Mouse (Mus musculus): ENCODE data around the gene Rpusd2. TPM values are rescaled to one million over a fixed set of nuclear protein-coding genes. Genes with fewer than 3 reads are reported as not detected.
"Not testable (repeated sequence)": the region's sequence is repeated elsewhere in the genome, so short reads cannot be mapped to it uniquely, and the experiment has no call there.

The Rpusd2 gene
- polyA plus RNA-seq, 1 experiment from 2014 or later: 4.7 TPM

DNA sequence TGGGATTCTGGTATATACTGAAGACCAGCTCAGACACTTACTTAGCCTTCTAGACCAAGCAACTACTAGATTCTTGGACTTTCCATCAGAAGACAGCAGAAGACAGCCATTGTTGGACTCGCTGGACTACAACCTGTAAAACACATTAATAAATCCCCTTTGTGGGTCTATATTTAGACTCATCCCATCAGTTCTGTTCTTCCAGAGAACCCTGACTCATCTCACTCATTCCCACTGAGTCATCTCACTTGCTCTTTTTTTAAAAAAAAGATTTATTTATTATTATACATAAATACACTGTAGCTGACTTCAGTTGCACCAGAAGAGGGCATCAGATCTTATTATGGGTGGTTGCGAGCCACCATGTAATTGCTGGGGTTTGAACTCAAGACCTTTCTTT is 25.2 kb upstream of the Rpusd2 start:
- WGBS: 98% methylated on average over 2 of the region's 2 CpGs
- H3K4me1 ChIP-seq (ENCODE audit: control insufficient read depth, insufficient read depth, low read length): no peaks in the 10 kb centered on the region
- no peaks in the 10 kb centered on the region for H3K36me3 ChIP-seq (replicated peaks; ENCODE audit: control insufficient read depth, insufficient read depth, low read depth, low read length)
- no peak for ATAC-seq (replicated peaks; ENCODE audit: insufficient number of reproducible peaks, low FRiP score, low TSS enrichment, low read depth)
- no peak overlapping the region for H3K9ac ChIP-seq (replicated peaks; ENCODE audit: low read length)
- H3K9me3 ChIP-seq (replicated peaks; ENCODE audit: control insufficient read depth, low read length): no peaks in the 10 kb centered on the region
- H3K4me3 ChIP-seq (ENCODE audit: low read depth, low read length): no peak overlapping the region
- no peak overlapping the region for H3K27ac ChIP-seq (replicated peaks; ENCODE audit: low read depth, low read length)
- no peak for DNase-seq (ENCODE audit: low spot score)
- no peak overlapping the region for H3K4me2 ChIP-seq (ENCODE audit: low read depth, low read length)
- H3K27me3 ChIP-seq (ENCODE audit: control insufficient read depth, insufficient read depth, low read length): no peaks in the 10 kb centered on the region

DNA sequence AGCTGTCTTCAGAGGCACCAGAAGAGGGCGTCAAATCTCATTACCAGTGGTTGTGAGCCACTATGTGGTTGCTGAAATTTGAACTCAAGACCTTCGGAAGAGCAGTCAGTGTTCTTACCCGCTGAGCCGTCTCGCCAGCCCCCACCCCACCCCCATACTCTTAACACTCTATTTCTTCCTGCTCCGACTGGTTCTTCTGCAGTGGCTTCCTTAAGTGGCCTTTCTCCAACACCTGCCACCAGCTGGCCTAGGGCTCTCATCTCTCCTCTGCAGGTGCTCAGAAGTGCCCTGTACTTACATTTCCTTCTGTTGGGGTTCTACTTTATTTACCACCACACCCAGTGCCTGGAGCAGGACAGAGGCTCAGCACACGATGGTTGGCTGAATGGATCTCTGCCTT is 19.6 kb upstream of the Rpusd2 start:
- H3K36me3 ChIP-seq (replicated peaks; ENCODE audit: control insufficient read depth, insufficient read depth, low read depth, low read length): no peaks in the 10 kb centered on the region
- no peak for DNase-seq (ENCODE audit: low spot score)
- 80% methylated on average over 7 of the region's 7 CpGs for WGBS

DNA sequence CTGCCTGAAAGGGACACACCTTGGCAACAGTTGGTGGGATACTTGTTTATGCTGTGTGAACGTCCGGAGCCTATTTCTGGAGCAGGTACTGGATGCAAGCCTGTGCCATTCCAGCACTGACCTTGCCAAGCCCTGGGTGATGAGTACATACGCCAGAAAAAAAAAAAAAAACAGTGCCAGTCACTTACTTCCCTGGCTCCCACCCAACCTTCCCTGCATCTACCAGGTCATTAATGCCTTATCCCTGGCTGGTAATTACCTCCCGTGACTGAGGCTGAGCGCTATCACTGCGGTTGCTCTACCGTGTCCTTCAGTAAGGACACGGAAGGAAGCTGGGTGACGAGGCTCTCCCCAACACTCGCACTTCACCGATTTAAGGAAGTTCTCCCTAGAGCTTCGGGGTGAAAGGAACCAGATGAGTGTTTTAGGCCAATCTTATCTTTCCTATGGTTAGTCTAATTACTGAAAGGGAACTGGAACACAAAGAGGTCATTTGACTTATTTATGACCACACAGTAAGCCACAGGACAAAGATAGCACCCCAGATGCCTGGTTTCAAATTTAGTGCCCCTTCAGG is 18.9 kb upstream of the Rpusd2 start:
- no peak for DNase-seq (ENCODE audit: low spot score)

More for the DNA sequence above, 19.6 kb upstream of the Rpusd2 start:
- no peaks in the 10 kb centered on the region for H3K27me3 ChIP-seq (ENCODE audit: control insufficient read depth, insufficient read depth, low read length)
- H3K9me3 ChIP-seq (replicated peaks; ENCODE audit: control insufficient read depth, low read length): no peaks in the 10 kb centered on the region
- H3K27ac ChIP-seq (replicated peaks; ENCODE audit: low read depth, low read length): no peak overlapping the region
- H3K9ac ChIP-seq (replicated peaks; ENCODE audit: low read length): no peak overlapping the region
- ATAC-seq (replicated peaks; ENCODE audit: insufficient number of reproducible peaks, low FRiP score, low TSS enrichment, low read depth): no peak
- H3K4me3 ChIP-seq (ENCODE audit: low read depth, low read length): no peak overlapping the region
- no peak overlapping the region for H3K4me2 ChIP-seq (ENCODE audit: low read depth, low read length)
- no peaks in the 10 kb centered on the region; the same call in none of the 2 replicates for H3K4me1 ChIP-seq (ENCODE audit: control insufficient read depth, insufficient read depth, low read length)

DNA sequence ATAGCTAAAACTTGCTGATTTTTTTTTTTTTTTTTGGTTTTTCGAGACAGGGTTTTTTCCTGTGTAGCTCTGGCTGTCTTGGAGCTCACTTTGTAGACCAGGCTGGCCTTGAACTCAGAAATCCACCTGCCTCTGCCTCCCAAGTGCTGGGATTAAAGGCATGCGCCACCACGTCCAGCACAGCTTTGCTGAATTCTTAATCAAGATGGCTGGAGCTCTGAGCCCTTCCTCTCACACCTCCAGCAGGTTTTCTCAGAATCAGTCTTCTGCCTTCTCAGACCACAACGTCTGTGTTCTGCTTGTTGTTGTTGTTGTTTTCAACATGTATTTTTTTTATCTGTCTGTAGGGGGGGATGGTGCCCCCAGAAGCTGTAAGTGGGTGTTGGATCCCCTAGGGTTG is 18.3 kb upstream of the Rpusd2 start:
- not testable (repeated sequence) for H3K4me2 ChIP-seq (ENCODE audit: low read depth, low read length); H3K9me3 ChIP-seq (replicated peaks; ENCODE audit: control insufficient read depth, low read length); H3K4me3 ChIP-seq (ENCODE audit: low read depth, low read length); H3K27me3 ChIP-seq (ENCODE audit: control insufficient read depth, insufficient read depth, low read length); H3K27ac ChIP-seq (replicated peaks; ENCODE audit: low read depth, low read length); H3K9ac ChIP-seq (replicated peaks; ENCODE audit: low read length); ATAC-seq (replicated peaks; ENCODE audit: insufficient number of reproducible peaks, low FRiP score, low TSS enrichment, low read depth); H3K36me3 ChIP-seq (replicated peaks; ENCODE audit: control insufficient read depth, insufficient read depth, low read depth, low read length); DNase-seq (ENCODE audit: low spot score); H3K4me1 ChIP-seq (ENCODE audit: control insufficient read depth, insufficient read depth, low read length)
- 74% methylated on average over 4 of the region's 4 CpGs for WGBS

More for the DNA sequence above, 18.9 kb upstream of the Rpusd2 start:
- H3K27me3 ChIP-seq (ENCODE audit: control insufficient read depth, insufficient read depth, low read length): no peaks in the 10 kb centered on the region
- no peak for ATAC-seq (replicated peaks; ENCODE audit: insufficient number of reproducible peaks, low FRiP score, low TSS enrichment, low read depth)
- H3K4me1 ChIP-seq (ENCODE audit: control insufficient read depth, insufficient read depth, low read length): no peaks in the 10 kb centered on the region; the same call in none of the 2 replicates
- H3K4me3 ChIP-seq (ENCODE audit: low read depth, low read length): no peak overlapping the region
- no peak overlapping the region for H3K27ac ChIP-seq (replicated peaks; ENCODE audit: low read depth, low read length)
- no peaks in the 10 kb centered on the region for H3K36me3 ChIP-seq (replicated peaks; ENCODE audit: control insufficient read depth, insufficient read depth, low read depth, low read length)
- no peak overlapping the region for H3K9ac ChIP-seq (replicated peaks; ENCODE audit: low read length)
- WGBS: 80% methylated on average over 12 of the region's 12 CpGs
- no peak overlapping the region for H3K4me2 ChIP-seq (ENCODE audit: low read depth, low read length)
- H3K9me3 ChIP-seq (replicated peaks; ENCODE audit: control insufficient read depth, low read length): no peaks in the 10 kb centered on the region

DNA sequence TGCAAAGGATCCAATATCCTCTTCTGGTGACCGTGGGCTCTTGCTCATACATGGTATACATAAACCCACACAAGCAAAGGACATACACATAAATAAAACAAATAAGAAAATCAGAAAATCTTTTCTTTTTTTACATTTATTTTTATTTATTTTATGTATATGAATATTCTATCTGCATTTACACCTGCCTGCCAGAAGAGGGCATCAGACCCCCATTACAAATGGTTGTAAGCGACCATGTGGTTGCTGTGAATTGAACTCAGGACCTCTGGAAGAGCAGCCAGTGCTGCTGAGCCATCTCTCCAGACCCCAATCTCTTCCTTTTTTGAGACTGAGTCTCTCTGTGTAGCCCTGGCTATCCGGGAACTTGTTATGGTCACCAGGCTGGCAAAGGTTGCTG is 16.9 kb upstream of the Rpusd2 start:
- H3K9me3 ChIP-seq (replicated peaks; ENCODE audit: control insufficient read depth, low read length): no peaks in the 10 kb centered on the region
- WGBS: 90% methylated on average over 3 of the region's 3 CpGs
- H3K9ac ChIP-seq (replicated peaks; ENCODE audit: low read length): no peak overlapping the region
- DNase-seq (ENCODE audit: low spot score): no peak
- no peak overlapping the region for H3K27ac ChIP-seq (replicated peaks; ENCODE audit: low read depth, low read length)
- ATAC-seq (replicated peaks; ENCODE audit: insufficient number of reproducible peaks, low FRiP score, low TSS enrichment, low read depth): no peak
- H3K4me1 ChIP-seq (ENCODE audit: control insufficient read depth, insufficient read depth, low read length): no peaks in the 10 kb centered on the region; the same call in none of the 2 replicates
- no peak overlapping the region for H3K4me2 ChIP-seq (ENCODE audit: low read depth, low read length)
- H3K36me3 ChIP-seq (replicated peaks; ENCODE audit: control insufficient read depth, insufficient read depth, low read depth, low read length): no peaks in the 10 kb centered on the region; the same call in 1 of the 2 replicates
- H3K27me3 ChIP-seq (ENCODE audit: control insufficient read depth, insufficient read depth, low read length): no peaks in the 10 kb centered on the region
- no peak overlapping the region for H3K4me3 ChIP-seq (ENCODE audit: low read depth, low read length)

DNA sequence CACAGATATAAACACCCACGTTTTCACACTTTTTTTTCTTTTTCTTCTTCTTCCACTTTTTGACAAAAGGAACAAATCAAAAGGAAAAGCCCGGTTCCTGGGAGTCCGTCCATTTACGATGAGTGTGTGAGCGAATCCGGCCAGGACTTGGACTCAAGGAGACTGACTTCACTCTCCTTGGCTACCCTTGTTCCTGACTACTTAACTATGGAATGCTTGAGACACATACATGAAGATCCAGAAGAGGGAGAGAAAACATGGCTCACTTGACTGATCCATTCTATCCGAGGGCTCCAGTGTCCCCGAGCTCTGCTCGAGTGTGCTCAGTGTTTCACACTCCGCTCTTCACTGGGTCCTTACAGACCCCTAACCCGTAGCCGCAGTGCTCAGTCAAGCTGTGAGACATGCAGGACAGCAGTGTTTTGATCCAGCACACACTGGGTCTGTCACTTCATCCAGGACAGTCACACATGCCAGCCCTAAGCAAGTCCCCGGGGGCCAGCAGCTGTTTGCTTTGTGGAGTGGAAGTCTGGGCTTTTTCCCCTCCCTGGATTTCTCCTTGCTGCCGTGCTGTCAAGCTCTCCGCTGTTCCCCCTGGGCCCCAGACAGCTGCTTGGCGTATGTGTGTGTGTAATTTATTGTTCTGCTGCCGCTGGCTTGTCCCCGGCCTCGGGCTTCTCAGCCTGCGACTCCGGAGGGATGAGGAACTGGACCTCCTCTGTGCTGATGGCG is 16.0 kb upstream of the Rpusd2 start:
- no peak overlapping the region for H3K4me3 ChIP-seq (ENCODE audit: low read depth, low read length)
- no peaks in the 10 kb centered on the region for H3K9me3 ChIP-seq (replicated peaks; ENCODE audit: control insufficient read depth, low read length)
- H3K36me3 ChIP-seq (replicated peaks; ENCODE audit: control insufficient read depth, insufficient read depth, low read depth, low read length): no peaks in the 10 kb centered on the region; the same call in 1 of the 2 replicates
- no peak overlapping the region; the same call in 1 of the 2 replicates for H3K4me2 ChIP-seq (ENCODE audit: low read depth, low read length)
- DNase-seq (ENCODE audit: low spot score) (peak; percentile 32), ATAC-seq (replicated peaks; ENCODE audit: insufficient number of reproducible peaks, low FRiP score, low TSS enrichment, low read depth) (peak; percentile 70)
- H3K27me3 ChIP-seq (ENCODE audit: control insufficient read depth, insufficient read depth, low read length): no peaks in the 10 kb centered on the region
- H3K27ac ChIP-seq (replicated peaks; ENCODE audit: low read depth, low read length): no peak overlapping the region
- H3K4me1 ChIP-seq (ENCODE audit: control insufficient read depth, insufficient read depth, low read length): no peaks in the 10 kb centered on the region; the same call in none of the 2 replicates
- H3K9ac ChIP-seq (replicated peaks; ENCODE audit: low read length): no peak overlapping the region
- 53% methylated on average over 22 of the region's 22 CpGs for WGBS

DNA sequence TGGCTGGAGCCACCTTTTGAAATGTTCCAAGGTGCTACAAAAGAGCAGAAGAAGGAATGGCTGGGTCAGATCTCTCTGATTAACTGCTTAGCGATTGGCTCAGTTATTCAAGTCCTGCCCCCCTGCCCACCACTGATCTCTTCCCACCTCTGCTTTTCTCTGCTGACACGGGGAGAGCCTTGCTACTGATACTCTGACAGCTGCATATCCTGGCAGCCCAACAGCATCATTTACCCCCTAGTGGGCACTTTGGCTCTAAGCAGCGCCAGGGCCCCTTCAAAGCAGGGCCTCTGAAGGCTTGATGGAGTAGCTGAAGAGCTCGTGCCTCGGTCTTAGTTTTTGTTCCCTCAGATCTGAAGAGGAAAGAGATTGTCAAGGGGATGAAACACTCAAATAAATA is 15.5 kb upstream of the Rpusd2 start:
- Histone ChIP-seq H3K9me3 (replicated peaks; ENCODE audit: control insufficient read depth, low read length) (no peaks in the 10 kb centered on the region), H3K4me3 (ENCODE audit: low read depth, low read length) (no peak overlapping the region; the same call in 1 of the 2 replicates), H3K36me3 (replicated peaks; ENCODE audit: control insufficient read depth, insufficient read depth, low read depth, low read length) (no peaks in the 10 kb centered on the region; the same call in 1 of the 2 replicates), H3K9ac (replicated peaks; ENCODE audit: low read length) (no peak overlapping the region), H3K4me1 (ENCODE audit: control insufficient read depth, insufficient read depth, low read length) (no peaks in the 10 kb centered on the region; the same call in none of the 2 replicates), H3K27ac (replicated peaks; ENCODE audit: low read depth, low read length) (no peak overlapping the region), H3K27me3 (ENCODE audit: control insufficient read depth, insufficient read depth, low read length) (no peaks in the 10 kb centered on the region), H3K4me2 (ENCODE audit: low read depth, low read length) (no peak overlapping the region; the same call in 1 of the 2 replicates)
- DNase-seq (ENCODE audit: low spot score): peak; percentile 19
- WGBS: 12% methylated on average over 5 of the region's 5 CpGs
- ATAC-seq (replicated peaks; ENCODE audit: insufficient number of reproducible peaks, low FRiP score, low TSS enrichment, low read depth): peak; percentile 59; the same call in 1 of the 2 replicates

DNA sequence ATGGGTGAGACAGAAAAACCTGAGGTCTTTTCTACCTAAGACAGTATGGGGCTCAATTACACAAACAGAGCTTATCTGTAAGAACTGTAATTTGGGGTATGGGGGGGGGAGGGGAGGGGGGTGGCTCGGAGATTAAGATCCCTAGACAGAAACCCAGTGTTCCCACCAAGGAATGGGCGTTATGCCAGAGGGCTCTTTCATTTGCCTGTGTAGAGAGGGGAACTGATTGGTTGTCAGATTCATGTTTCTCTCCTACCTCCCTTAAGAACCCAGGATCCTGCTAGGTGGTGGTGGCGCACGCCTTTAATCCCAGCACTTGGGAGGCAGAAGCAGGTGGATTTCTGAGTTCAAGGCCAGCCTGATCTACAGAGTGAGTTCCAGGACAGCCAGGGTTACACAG is 15.1 kb upstream of the Rpusd2 start:
- no peaks in the 10 kb centered on the region for H3K27me3 ChIP-seq (ENCODE audit: control insufficient read depth, insufficient read depth, low read length)
- no peak overlapping the region for H3K9ac ChIP-seq (replicated peaks; ENCODE audit: low read length)
- no peak overlapping the region for H3K4me2 ChIP-seq (ENCODE audit: low read depth, low read length)
- 49% methylated on average over 4 of the region's 4 CpGs for WGBS
- no peak overlapping the region for H3K4me3 ChIP-seq (ENCODE audit: low read depth, low read length)
- no peak overlapping the region for H3K27ac ChIP-seq (replicated peaks; ENCODE audit: low read depth, low read length)
- H3K9me3 ChIP-seq (replicated peaks; ENCODE audit: control insufficient read depth, low read length): no peaks in the 10 kb centered on the region
- DNase-seq (ENCODE audit: low spot score) (no peak), ATAC-seq (replicated peaks; ENCODE audit: insufficient number of reproducible peaks, low FRiP score, low TSS enrichment, low read depth) (no peak)
- no peaks in the 10 kb centered on the region; the same call in none of the 2 replicates for H3K4me1 ChIP-seq (ENCODE audit: control insufficient read depth, insufficient read depth, low read length)
- H3K36me3 ChIP-seq (replicated peaks; ENCODE audit: control insufficient read depth, insufficient read depth, low read depth, low read length): no peaks in the 10 kb centered on the region; the same call in 1 of the 2 replicates
